ENCODE assay signal across 23 mouse cellular contexts in genomic region chr9:106617496-106617895, GRCm38 (mm10). TPM values are rescaled to one million over a fixed set of nuclear protein-coding genes. Genes with fewer than 3 reads are reported as not detected.
A peak's percentile ranks its signal among the peaks of the same experiment; 100 is the strongest.
DNase-seq lines count a peak whose midpoint lies in the region.
"Had no signal": no experiment of that assay in that cellular context is flagged by ENCODE, and none has a peak within 500 bp of the region (broad histone marks: within the 10 kb centered on the region; RNA-seq: fewer than 3 reads in every experiment).

No protein-coding gene starts in this region.

- intact Hi-C loops in heart, postnatal 36 days (cut with DNase I), result no loop called here

- DNase-seq in heart, adult 11 months, result peak; percentile 53
- no peak for DNase-seq in heart, postnatal 36 days
- DNase-seq in layer of hippocampus, adult 8-10 months (ENCODE audit: low spot score in 2 of 2), result peak; percentile 82
- DNase-seq in layer of hippocampus, postnatal 10 days (ENCODE audit: low spot score in 2 of 2), result peak; percentile 32 to 56
- DNase-seq in layer of hippocampus, postnatal 36 days, result peak; percentile 79 to 83
- DNase-seq in cerebellum, postnatal 36 days, result no peak
- no peak for DNase-seq in embryo, embryonic 10.5 days (ENCODE audit: low spot score)
- DNase-seq in embryo, embryonic 11 days, result no peak
- DNase-seq: adrenal gland, postnatal 10 days; adrenal gland, postnatal 36 days; cerebellum, adult 11 months; cerebellum, adult 2 months; cerebellum, postnatal 10 days; gastrocnemius, postnatal 14 days; heart, adult 18-20 months; heart, postnatal 10 days; heart, postnatal 4 days had no signal

RNA-seq across cellular contexts. Expression of gene Iqcf6, which starts 8.9 kb away (rescaled TPM):
- not detected for total RNA-seq in heart, postnatal 36 days (2021)
- not detected for total RNA-seq in layer of hippocampus, adult 8-10 months (2022)
- not detected for total RNA-seq in layer of hippocampus, postnatal 10 days (2021)
- not detected for total RNA-seq in layer of hippocampus, postnatal 36 days (2021)
- total RNA-seq: adrenal gland, adult 18-20 months; adrenal gland, postnatal 10 days; adrenal gland, postnatal 36 days; CH12.LX; G1E; gastrocnemius, adult 18-20 months; gastrocnemius, postnatal 14 days; gastrocnemius, postnatal 4 days; heart, adult 18-20 months; heart, postnatal 10 days; heart, postnatal 4 days; hindbrain, postnatal 0 days had no signal

RNA-seq across cellular contexts. Expression of gene Grm2, which starts 38.4 kb away (rescaled TPM):
- total RNA-seq in heart, postnatal 36 days (2021), result not detected
- total RNA-seq in layer of hippocampus, adult 8-10 months (2022), result 10 to 100 TPM; 56.9 to 66.6 (median 59.3) TPM
- 10 to 100 TPM; 37.1 to 38.3 TPM for total RNA-seq in layer of hippocampus, postnatal 10 days (2021)
- total RNA-seq in layer of hippocampus, postnatal 36 days (2021), result 10 to 100 TPM; 64.9 to 80.7 TPM
- total RNA-seq: adrenal gland, adult 18-20 months; adrenal gland, postnatal 10 days; adrenal gland, postnatal 36 days; CH12.LX; gastrocnemius, adult 18-20 months; gastrocnemius, postnatal 14 days; gastrocnemius, postnatal 4 days; heart, adult 18-20 months; heart, postnatal 10 days; heart, postnatal 4 days had no signal

RNA-seq across cellular contexts. Expression of gene Iqcf4, which starts 46.7 kb away (rescaled TPM):
- total RNA-seq in heart, postnatal 36 days (2021), result not detected
- total RNA-seq in layer of hippocampus, adult 8-10 months (2022), result not detected
- not detected for total RNA-seq in layer of hippocampus, postnatal 10 days (2021)
- total RNA-seq in layer of hippocampus, postnatal 36 days (2021), result not detected
- total RNA-seq: adrenal gland, adult 18-20 months; adrenal gland, postnatal 10 days; adrenal gland, postnatal 36 days; CH12.LX; G1E; gastrocnemius, adult 18-20 months; gastrocnemius, postnatal 14 days; gastrocnemius, postnatal 4 days; heart, adult 18-20 months; heart, postnatal 10 days; heart, postnatal 4 days; hindbrain, postnatal 0 days had no signal

RNA-seq across cellular contexts. Expression of gene Iqcf3, which starts 56.1 kb away (rescaled TPM):
- total RNA-seq in heart, postnatal 36 days (2021), result not detected
- total RNA-seq in layer of hippocampus, adult 8-10 months (2022), result not detected
- not detected for total RNA-seq in layer of hippocampus, postnatal 10 days (2021)
- total RNA-seq in layer of hippocampus, postnatal 36 days (2021), result not detected
- total RNA-seq: adrenal gland, adult 18-20 months; adrenal gland, postnatal 10 days; adrenal gland, postnatal 36 days; CH12.LX; G1E; gastrocnemius, adult 18-20 months; gastrocnemius, postnatal 14 days; gastrocnemius, postnatal 4 days; heart, adult 18-20 months; heart, postnatal 10 days; heart, postnatal 4 days; hindbrain, postnatal 0 days had no signal

Comparison
In these comparisons a context has a peak if more than half of its experiments do, and no peak if none do; other contexts are left out.
1. DNase-seq: peak in heart, adult 11 months (single experiment), layer of hippocampus, adult 8-10 months (2 of 2), layer of hippocampus, postnatal 10 days (2 of 2) and layer of hippocampus, postnatal 36 days (2 of 2); none in heart, postnatal 36 days (0 of 2), cerebellum, postnatal 36 days (0 of 2), embryo, embryonic 10.5 days (single experiment) and embryo, embryonic 11 days (single experiment).
2. RNA of gene Grm2, which starts 38.4 kb away (total RNA-seq): 64.9 to 80.7 TPM in layer of hippocampus, postnatal 36 days, 56.9 to 66.6 TPM in layer of hippocampus, adult 8-10 months and 37.1 to 38.3 TPM in layer of hippocampus, postnatal 10 days; not detected in heart, postnatal 36 days; every median in the first group is over 10 times any median in the second.